Mouse (Mus musculus) T-helper 2 cell (primary cell): ENCODE measurements around the gene Capn8.
"Not testable (repeated sequence)": the region's sequence is repeated elsewhere in the genome, so short reads cannot be mapped to it uniquely, and the experiment has no call there.

Experiments
- in situ Hi-C: fragments of 300-600 bp; cut with MboI, MseI; formaldehyde crosslinking; loops from one replicate; pipeline ENCODE4 v1.15.1; 2025; ENCODE audit warnings: high pct_unique_total_duplicates

Capn8 gene

DNA sequence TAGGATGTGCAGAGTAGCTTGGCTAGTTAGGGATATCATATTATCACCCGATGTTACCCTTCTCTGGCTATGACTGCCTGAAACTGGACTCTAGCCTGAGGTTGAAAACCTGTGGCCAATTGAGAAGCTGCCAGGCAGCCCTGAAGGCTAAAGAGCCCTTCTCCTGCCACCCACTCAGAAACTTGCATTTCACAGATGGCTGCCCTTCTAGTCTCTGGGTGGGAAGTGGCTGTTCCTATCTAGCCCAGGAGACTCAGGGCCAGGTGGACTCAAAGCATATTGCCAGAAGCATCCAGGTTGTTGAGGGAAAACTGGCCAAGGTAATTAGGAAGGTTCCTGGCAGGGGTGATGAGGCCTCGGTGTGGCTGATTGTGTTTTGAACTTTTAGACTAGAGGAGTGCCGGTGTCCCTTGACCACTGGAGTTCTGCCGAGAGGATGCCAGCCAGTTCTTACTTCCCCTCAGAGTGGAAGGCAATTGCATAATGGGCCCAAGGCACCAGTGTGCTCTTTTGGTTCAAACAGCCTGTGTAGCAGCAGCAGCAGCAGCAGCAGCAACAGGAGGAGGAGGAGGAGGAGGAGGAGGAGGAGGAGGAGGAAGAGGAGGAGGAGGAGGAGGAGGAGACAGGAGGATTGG is 45.0 kb downstream of the Capn8 start:
- in situ Hi-C loops = no loop called here

DNA sequence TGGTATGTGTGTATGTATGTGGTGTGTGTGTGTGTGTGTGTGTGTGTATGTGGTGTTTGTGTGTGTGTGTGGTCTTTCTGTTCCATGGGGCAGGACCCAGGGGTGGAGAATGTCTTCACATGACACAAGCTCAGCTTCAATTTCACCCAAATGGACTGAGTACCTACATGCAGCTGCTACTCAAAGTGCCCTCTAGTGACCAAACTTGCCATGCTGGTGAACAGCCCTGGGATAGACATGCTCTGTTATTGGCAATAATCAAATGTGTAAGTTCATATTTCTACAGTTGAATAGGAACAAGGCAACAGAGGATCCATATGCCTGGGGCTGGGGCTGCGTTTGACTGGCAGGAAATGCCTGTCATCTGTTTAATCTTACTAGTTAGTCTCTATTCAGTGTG is 50.7 kb downstream of the Capn8 start:
- in situ Hi-C loops = no loop called here

DNA sequence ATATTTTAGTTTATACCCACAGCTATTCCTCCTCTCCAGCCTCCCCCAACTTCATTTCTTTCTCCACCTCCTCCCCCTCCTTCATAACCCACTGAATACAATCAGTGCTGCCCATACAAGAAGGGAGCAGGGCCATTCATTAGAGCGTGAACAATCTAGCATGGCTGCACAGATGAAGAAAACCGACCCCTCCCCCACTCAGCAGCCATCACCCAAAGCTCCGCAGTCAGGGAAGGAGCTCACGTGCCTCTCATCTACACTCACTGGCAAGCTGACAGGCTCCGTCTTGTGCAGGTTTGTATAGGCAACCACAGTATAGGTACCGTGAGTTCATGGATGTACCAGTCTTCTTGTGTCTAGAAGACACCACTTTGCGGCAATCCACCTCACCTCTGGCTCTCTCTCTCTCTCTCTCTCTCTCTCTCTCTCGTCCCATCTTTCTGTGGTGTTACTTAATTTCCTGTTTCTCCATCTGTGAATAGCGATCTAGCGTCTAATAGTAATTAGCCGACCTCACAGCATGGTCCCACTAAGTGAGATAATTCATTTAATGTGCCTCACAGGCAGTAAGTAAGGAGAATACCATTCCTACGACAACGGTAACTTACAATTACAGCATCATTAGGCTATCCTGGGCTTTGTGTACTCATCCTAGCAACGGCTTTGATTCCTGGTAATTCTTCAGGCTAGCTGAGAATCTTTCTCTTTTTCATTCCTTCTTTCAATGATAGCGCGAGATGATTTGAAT is 53.6 kb downstream of the Capn8 start:
- in situ Hi-C loops = no loop called here

DNA sequence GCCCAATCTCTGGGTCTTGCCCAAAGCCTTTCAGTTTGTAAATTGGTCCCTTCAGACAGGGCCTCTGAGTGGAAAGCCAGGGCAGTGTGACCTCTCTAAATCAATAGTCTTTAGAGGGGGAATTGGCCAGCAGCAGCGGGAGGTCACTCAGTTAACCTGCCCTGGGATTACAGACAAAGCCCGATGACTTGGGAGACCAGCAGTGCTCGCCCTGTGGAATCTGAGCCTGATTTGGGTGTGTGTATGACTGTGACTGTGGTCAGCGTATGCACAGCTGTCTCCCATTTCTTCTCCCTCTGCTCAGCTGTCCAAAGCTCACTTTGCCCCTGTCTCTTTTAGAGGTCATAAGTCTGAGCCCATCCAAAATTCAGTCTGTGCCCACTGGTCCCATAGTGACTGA is 55.7 kb downstream of the Capn8 start:
- in situ Hi-C loops = no loop called here

GRCm38 (mm10) chr1:182621256-182621655 is 56.4 kb downstream of the Capn8 start:
- in situ Hi-C loops = no loop called here

GRCm38 (mm10) chr1:182626197-182626596 is 61.4 kb downstream of the Capn8 start:
- in situ Hi-C loops = no loop called here

- in situ Hi-C loops = no loop called here
Measured at GRCm38 (mm10) chr1:182629228-182629627, 64.4 kb downstream of the Capn8 start.

DNA sequence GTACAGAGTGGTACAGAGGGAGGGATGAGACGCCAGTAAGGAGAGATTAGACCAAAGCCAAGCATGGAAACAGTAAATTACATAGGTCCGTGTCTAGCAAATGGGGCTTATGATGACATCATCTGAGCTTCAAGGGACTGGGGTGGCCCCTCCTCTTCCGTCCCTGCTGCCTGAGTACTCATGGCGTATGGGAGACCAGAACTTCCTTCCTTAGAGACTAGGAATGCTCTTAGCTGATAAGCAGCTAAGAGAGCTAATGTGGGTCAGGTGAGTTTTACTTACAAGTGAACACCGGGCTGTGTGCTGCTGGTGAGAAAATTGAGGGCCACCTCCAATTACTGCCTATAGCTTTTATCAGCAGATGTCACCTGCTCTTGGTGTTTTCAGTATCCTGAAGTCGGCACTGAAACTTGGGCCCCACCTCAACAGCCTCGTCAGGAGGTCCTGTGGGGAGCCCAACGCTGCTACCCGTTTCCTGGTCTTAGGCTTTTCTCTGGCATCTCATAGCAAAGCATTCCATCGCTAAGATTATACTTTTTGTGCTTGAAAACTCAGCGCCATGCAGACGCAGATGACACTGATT is 69.0 kb downstream of the Capn8 start:
- in situ Hi-C loops = no loop called here

- in situ Hi-C loops = no loop called here
Measured at GRCm38 (mm10) chr1:182639016-182639415, 74.2 kb downstream of the Capn8 start.

- in situ Hi-C loops = no loop called here
Measured at GRCm38 (mm10) chr1:182639456-182639855, 74.6 kb downstream of the Capn8 start.

DNA sequence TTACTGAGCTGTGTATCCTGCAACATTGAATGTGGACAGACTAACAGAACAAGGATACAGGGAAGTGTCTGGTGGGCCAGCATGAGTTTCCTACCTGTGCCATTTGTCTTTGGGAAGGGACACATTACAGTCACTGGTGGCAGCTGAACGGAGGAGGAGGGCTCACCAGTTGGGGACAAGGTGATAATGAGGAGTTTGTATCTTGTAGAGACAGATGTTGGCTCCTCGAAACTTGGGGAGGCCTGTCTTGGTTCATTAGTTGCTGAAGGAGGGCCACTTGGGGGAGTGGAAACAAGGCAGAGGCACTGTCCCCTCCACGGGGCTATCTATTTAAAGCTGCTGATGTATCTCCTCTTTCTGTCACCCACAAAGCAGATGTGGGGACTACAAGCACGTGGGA is 75.3 kb downstream of the Capn8 start:
- in situ Hi-C loops = no loop called here

GRCm38 (mm10) chr1:182642779-182643178 is 78.0 kb downstream of the Capn8 start:
- in situ Hi-C loops = no loop called here

DNA sequence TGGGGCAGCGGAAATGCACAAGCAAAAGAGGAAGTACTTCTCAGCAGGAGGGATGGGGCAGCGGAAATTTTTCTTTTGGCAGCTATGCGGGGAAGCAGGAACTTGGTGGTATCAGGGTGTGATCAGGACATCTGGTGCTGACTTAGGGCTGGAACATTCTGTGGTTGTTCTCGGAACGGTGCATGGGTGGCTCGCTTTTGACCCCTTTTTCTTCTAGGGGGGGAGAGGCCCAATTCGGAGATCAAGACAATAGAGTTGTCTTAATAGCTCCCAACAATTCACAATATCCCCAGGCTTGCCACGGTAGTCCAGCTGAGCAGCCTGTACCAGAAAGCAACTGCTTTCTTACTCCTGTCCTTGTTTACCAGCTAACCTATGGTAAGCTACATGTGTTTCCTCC is 79.6 kb downstream of the Capn8 start:
- in situ Hi-C loops = not testable (repeated sequence)

GRCm38 (mm10) chr1:182645211-182645668 is 80.4 kb downstream of the Capn8 start:
- in situ Hi-C loops = no loop called here

GRCm38 (mm10) chr1:182646796-182647195 is 82.0 kb downstream of the Capn8 start:
- in situ Hi-C loops = no loop called here

- in situ Hi-C loops = no loop called here
Measured at GRCm38 (mm10) chr1:182657760-182658159, 93.0 kb downstream of the Capn8 start.

GRCm38 (mm10) chr1:182660365-182660764 is 95.6 kb downstream of the Capn8 start:
- in situ Hi-C loops = no loop called here

DNA sequence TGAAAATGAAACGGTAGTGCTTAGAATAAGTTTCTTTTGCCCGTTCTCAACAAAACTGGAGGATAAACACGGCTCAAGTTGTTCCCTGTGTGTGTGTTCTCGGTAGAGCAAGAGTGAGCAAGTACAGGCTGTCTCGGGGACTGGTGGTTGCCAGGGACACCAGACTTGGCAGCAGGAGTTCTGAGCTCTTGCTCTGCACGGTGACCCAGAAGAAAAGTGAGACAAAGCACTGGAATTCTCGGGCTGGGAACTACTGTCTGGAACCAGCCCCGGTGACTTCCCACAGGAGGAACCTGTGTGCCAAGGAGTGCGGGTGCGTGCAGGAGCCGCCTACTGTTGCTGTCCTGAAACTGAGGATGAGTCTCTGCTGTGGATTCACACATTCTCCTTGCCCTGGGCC is 98.9 kb downstream of the Capn8 start:
- in situ Hi-C loops = no loop called here

DNA sequence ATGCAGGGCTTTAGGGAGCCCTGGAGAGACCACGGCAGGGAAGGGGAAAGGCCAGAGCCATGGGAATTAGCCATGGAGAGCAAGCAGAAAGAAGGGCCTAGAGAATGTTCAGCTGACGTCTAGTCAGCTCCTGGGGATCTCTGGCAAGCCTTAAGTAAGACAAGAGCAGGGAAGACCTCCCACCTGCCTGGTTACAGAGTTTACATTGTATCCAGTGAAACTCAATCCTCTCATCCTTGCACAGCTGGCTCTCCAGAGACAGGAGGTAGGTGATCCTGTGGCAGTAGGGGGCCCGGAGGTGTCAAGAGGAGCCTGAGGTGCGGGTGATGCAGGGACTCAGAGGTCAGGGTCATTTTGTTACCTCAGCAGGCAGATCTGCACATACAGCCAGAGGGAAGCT is 100.0 kb downstream of the Capn8 start:
- in situ Hi-C loops = no loop called here

- in situ Hi-C loops = no loop called here
Measured at GRCm38 (mm10) chr1:182667281-182667680, 102.5 kb downstream of the Capn8 start.

DNA sequence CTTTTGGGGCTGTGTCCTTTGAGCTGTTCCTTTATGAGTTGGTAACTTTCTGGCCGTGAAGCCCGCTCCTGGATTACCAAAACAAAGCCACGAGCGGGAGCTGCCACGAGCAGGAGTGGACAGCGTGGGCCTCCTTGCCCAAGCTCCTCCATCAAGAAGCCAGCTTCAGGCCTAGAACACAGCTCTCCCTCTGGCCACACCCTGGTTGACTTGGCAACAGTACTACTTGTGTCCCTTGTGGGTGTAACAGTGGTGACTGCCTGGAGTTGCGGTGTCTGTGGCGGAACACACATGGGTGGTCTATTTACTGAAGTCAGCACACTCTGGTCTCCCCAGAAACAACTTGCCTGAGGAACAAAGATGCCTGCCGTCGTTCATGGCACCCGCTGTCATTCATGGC is 104.9 kb downstream of the Capn8 start:
- in situ Hi-C loops = no loop called here

DNA sequence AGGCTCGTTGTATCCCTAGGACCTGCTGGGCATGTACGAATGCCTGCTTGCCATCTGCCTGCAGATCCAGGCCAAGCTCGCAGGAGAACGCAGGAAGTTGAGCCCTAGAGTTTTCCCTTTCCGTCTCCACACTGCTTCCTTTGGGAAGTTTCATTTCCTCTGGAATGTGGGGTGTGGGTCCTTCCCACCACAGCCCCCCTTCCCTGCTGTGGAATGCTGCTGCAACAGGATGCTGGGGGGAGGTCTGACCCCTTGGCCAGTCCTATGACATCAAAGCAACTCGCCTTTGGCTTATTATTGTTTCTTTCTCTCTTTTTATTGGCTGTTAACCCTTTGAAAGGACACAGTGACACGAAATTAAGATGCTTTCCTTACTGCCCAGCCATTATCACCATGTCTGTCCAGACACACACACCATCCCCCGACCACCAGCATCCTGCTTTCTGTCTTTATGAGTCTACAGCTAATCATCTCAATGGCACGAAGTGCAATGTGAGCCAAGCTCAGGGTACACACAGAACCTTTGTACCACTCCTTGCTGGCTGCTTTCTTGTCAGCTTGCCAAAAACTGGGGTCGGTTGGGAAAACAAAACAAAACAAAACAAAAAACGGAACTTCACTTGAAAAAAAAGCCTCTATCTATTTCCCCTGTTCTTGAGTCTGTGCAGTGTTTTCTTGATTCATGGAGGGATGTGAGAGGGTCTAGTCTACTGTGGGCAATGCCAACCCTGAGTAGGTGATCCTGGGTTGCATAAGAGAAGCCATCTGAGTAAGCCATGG is 105.9 kb downstream of the Capn8 start:
- in situ Hi-C loops = no loop called here
